Mouse (Mus musculus): ENCODE data around the gene Gja1.
"Not testable (repeated sequence)": the region's sequence is repeated elsewhere in the genome, so short reads cannot be mapped to it uniquely, and the experiment has no call there.

Gene Gja1

DNA sequence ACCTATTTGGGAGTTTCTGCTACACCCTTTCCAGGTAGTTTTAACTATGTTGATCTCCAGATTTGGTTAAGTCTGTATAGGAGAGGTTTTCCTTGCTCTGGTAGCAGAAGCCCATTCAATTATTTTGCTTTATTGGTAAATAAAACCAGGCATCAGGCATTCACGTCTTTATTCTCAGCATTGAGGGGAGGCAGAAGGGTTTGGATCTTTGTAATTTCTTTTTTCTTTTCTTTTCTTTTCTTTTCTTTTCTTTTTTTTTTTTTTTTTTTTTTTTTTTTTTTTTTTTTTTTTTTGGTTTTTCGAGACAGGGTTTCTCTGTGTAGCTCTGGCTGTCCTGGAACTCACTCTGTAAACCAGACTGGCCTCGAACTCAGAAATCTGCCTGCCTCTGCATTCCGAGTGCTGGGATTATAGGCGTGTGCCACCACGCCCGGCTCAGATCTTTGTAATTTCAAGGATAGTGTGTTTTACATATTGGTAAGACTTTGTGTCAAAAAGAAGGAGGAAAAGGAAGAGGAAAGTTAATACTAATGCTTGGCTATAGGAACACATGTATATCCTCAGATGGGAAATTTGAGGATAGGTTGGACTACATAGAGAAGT, 16.8 kb downstream of the Gja1 start:
- not testable (repeated sequence) for H3K36me3 ChIP-seq (ENCODE audit: control insufficient read depth, insufficient read depth, low read length, poor library complexity, severe bottlenecking); H3K27me3 ChIP-seq (ENCODE audit: control insufficient read depth, insufficient read depth, low read length, poor library complexity, severe bottlenecking); DNase-seq (ENCODE audit: low read depth, low spot score)

DNA sequence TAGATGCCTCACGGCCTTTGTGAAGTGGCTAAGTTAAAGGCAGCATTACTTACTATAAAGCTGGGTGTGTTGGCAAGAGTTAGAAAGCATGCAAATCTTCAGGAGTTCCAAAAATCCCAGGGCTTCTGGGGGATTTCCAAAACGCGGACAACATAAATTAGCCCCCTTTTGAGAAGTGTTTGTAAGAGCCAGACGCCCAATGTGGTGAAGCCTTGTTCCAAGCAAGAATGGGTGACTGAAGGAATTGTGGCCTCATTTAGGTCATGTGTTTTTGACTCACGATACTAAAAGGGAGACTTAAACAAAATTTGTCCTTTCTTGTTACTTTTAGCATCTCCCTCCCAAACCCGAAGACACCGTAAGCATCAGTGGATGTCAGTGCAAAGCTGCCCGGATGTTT, 20.7 kb downstream of the Gja1 start:
- H3K36me3 ChIP-seq (ENCODE audit: control insufficient read depth, insufficient read depth, low read length, poor library complexity, severe bottlenecking): no peaks in the 10 kb centered on the region
- no peak for DNase-seq (ENCODE audit: low read depth, low spot score)
- H3K27me3 ChIP-seq (ENCODE audit: control insufficient read depth, insufficient read depth, low read length, poor library complexity, severe bottlenecking): no peaks in the 10 kb centered on the region

- H3K36me3 ChIP-seq (ENCODE audit: control insufficient read depth, insufficient read depth, low read length, poor library complexity, severe bottlenecking): no peaks in the 10 kb centered on the region
- no peaks in the 10 kb centered on the region for H3K27me3 ChIP-seq (ENCODE audit: control insufficient read depth, insufficient read depth, low read length, poor library complexity, severe bottlenecking)
- DNase-seq (ENCODE audit: low read depth, low spot score): no peak
Observed at GRCm38 (mm10) chr10:56398310-56398709, 21.2 kb downstream of the Gja1 start.

- DNase-seq (ENCODE audit: low read depth, low spot score); H3K36me3 ChIP-seq (ENCODE audit: control insufficient read depth, insufficient read depth, low read length, poor library complexity, severe bottlenecking); H3K27me3 ChIP-seq (ENCODE audit: control insufficient read depth, insufficient read depth, low read length, poor library complexity, severe bottlenecking): not testable (repeated sequence)
Observed at GRCm38 (mm10) chr10:56401396-56401795, 24.3 kb downstream of the Gja1 start.

- no peaks in the 10 kb centered on the region for H3K36me3 ChIP-seq (ENCODE audit: control insufficient read depth, insufficient read depth, low read length, poor library complexity, severe bottlenecking)
- H3K27me3 ChIP-seq (ENCODE audit: control insufficient read depth, insufficient read depth, low read length, poor library complexity, severe bottlenecking): no peaks in the 10 kb centered on the region
- DNase-seq (ENCODE audit: low read depth, low spot score): no peak
Observed at GRCm38 (mm10) chr10:56405934-56406333, 28.8 kb downstream of the Gja1 start.

- DNase-seq (ENCODE audit: low read depth, low spot score): no peak
- Histone ChIP-seq H3K27me3 (ENCODE audit: control insufficient read depth, insufficient read depth, low read length, poor library complexity, severe bottlenecking) (no peaks in the 10 kb centered on the region), H3K36me3 (ENCODE audit: control insufficient read depth, insufficient read depth, low read length, poor library complexity, severe bottlenecking) (no peaks in the 10 kb centered on the region)
Observed at GRCm38 (mm10) chr10:56406386-56407130, 29.4 kb downstream of the Gja1 start.

GRCm38 (mm10) chr10:56415894-56416570, 38.9 kb downstream of the Gja1 start:
- no peaks in the 10 kb centered on the region for H3K36me3 ChIP-seq (ENCODE audit: control insufficient read depth, insufficient read depth, low read length, poor library complexity, severe bottlenecking)
- H3K27me3 ChIP-seq (ENCODE audit: control insufficient read depth, insufficient read depth, low read length, poor library complexity, severe bottlenecking): no peaks in the 10 kb centered on the region
- no peak for DNase-seq (ENCODE audit: low read depth, low spot score)

DNA sequence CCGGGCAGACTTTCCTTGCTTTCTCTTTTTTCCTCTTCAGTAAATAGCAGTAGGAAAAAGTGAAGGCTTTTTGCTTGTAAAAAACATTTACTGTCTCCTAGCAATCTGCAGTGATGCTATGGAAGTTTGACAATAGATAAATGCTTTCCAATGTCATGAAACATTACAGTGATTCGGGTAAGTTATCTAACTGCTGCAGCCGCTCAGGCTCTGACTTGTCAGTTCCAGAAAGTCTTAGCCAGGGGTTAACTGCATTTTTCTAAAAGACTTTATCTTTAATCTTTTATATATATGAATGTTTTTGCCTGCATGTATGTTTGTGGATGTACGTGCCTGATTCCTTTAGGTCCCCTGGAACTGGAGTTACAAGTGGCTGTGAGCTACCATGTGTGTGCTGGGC, 45.4 kb downstream of the Gja1 start:
- no peak for DNase-seq (ENCODE audit: low read depth, low spot score)
- no peaks in the 10 kb centered on the region for H3K36me3 ChIP-seq (ENCODE audit: control insufficient read depth, insufficient read depth, low read length, poor library complexity, severe bottlenecking)
- H3K27me3 ChIP-seq (ENCODE audit: control insufficient read depth, insufficient read depth, low read length, poor library complexity, severe bottlenecking): no peaks in the 10 kb centered on the region

- DNase-seq (ENCODE audit: low read depth, low spot score): no peak
- Histone ChIP-seq H3K27me3 (ENCODE audit: control insufficient read depth, insufficient read depth, low read length, poor library complexity, severe bottlenecking) (no peaks in the 10 kb centered on the region), H3K36me3 (ENCODE audit: control insufficient read depth, insufficient read depth, low read length, poor library complexity, severe bottlenecking) (no peaks in the 10 kb centered on the region)
Observed at GRCm38 (mm10) chr10:56425016-56425798, 48.1 kb downstream of the Gja1 start.

GRCm38 (mm10) chr10:56426369-56426768, 49.2 kb downstream of the Gja1 start:
- H3K27me3 ChIP-seq (ENCODE audit: control insufficient read depth, insufficient read depth, low read length, poor library complexity, severe bottlenecking): no peaks in the 10 kb centered on the region
- DNase-seq (ENCODE audit: low read depth, low spot score): no peak
- no peaks in the 10 kb centered on the region for H3K36me3 ChIP-seq (ENCODE audit: control insufficient read depth, insufficient read depth, low read length, poor library complexity, severe bottlenecking)

DNA sequence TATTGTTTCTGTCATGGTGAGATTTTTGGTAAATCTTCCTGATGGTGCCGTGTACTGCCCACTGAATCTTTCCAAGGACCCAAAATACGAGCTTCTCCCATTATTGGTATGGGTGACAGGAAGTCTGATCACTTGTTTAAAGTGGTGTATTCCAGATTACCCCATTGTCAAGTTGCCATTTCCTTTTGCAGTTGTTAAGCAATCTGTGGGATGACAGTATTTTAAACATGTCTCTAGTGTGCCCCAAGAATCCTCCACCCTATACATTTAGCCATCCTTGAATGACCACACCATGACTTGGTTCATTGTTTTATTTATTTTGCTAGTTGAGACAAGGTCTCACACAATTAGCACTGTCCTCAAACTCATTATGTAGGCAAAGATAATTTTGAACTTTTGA, 50.3 kb downstream of the Gja1 start:
- no peak for DNase-seq (ENCODE audit: low read depth, low spot score)
- H3K36me3 ChIP-seq (ENCODE audit: control insufficient read depth, insufficient read depth, low read length, poor library complexity, severe bottlenecking): no peaks in the 10 kb centered on the region

DNA sequence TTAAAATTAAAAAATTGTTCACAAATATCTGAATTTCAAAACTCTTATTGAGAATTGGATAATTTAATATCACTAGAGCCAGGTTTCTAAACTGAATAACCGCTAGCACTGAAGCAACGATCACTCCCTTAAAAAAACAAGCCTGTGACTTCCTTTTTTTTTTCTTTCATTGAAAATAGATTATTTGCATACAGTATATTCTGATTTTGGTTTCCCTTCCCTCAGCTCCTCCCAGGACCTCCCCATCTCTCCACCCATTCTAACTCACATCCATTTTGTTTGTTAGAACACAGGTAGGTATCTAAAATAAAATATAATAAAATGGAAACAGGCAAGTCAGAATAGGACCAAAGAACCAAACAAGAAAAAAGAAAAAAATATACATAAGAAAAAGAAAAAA, 50.7 kb downstream of the Gja1 start:
- Histone ChIP-seq H3K27me3 (ENCODE audit: control insufficient read depth, insufficient read depth, low read length, poor library complexity, severe bottlenecking) (no peaks in the 10 kb centered on the region), H3K36me3 (ENCODE audit: control insufficient read depth, insufficient read depth, low read length, poor library complexity, severe bottlenecking) (no peaks in the 10 kb centered on the region)
- DNase-seq (ENCODE audit: low read depth, low spot score): no peak

More for the DNA sequence above, 50.3 kb downstream of the Gja1 start:
- H3K27me3 ChIP-seq (ENCODE audit: control insufficient read depth, insufficient read depth, low read length, poor library complexity, severe bottlenecking): no peaks in the 10 kb centered on the region

- Histone ChIP-seq H3K27me3 (ENCODE audit: control insufficient read depth, insufficient read depth, low read length, poor library complexity, severe bottlenecking) (no peaks in the 10 kb centered on the region), H3K36me3 (ENCODE audit: control insufficient read depth, insufficient read depth, low read length, poor library complexity, severe bottlenecking) (no peaks in the 10 kb centered on the region)
- DNase-seq (ENCODE audit: low read depth, low spot score): no peak
Observed at GRCm38 (mm10) chr10:56429011-56429410, 51.9 kb downstream of the Gja1 start.

GRCm38 (mm10) chr10:56431600-56432389, 54.7 kb downstream of the Gja1 start:
- Histone ChIP-seq H3K36me3 (ENCODE audit: control insufficient read depth, insufficient read depth, low read length, poor library complexity, severe bottlenecking) (no peaks in the 10 kb centered on the region), H3K27me3 (ENCODE audit: control insufficient read depth, insufficient read depth, low read length, poor library complexity, severe bottlenecking) (no peaks in the 10 kb centered on the region)
- DNase-seq (ENCODE audit: low read depth, low spot score): no peak
